Mouse (Mus musculus) brain, embryonic 14.5 days (tissue): Measurements from ENCODE around the gene 4933405L10Rik. TPM values are rescaled to one million over a fixed set of nuclear protein-coding genes. Genes with fewer than 3 reads are reported as not detected.

Experiments
- DNase-seq: peaks from one replicate; pipeline ENCODE4 v3.0.0-alpha.2; 2011; ENCODE audit warnings: low read depth
- CTCF ChIP-seq: fragments of 200-500 bp; IDR thresholded peaks from 2 replicates; pipeline ENCODE4 v1.5.1; 2012; ENCODE audit warnings: inconsistent platforms, mild to moderate bottlenecking, moderate library complexity, borderline replicate concordance; ENCODE audit not compliant: insufficient read depth, insufficient read length; ENCODE audit errors: extremely low read depth
- POLR2A ChIP-seq: fragments of 200-500 bp; IDR thresholded peaks from 2 replicates; pipeline ENCODE4 v1.6.1; 2012; ENCODE audit warnings: mild to moderate bottlenecking, inconsistent platforms, borderline replicate concordance; ENCODE audit not compliant: poor library complexity, insufficient read depth, insufficient read length, severe bottlenecking; ENCODE audit errors: extremely low read depth
- polyA plus RNA-seq: library from polyadenylated mRNA; depleted of rRNA; stranded (reverse); fragments of >200 nt; gene quantifications from 2 replicates; pipeline ENCODE4 v1.2.3, GENCODE M21; 2012

4933405L10Rik gene
- polyA plus RNA-seq, 1 experiment, result not detected

DNA sequence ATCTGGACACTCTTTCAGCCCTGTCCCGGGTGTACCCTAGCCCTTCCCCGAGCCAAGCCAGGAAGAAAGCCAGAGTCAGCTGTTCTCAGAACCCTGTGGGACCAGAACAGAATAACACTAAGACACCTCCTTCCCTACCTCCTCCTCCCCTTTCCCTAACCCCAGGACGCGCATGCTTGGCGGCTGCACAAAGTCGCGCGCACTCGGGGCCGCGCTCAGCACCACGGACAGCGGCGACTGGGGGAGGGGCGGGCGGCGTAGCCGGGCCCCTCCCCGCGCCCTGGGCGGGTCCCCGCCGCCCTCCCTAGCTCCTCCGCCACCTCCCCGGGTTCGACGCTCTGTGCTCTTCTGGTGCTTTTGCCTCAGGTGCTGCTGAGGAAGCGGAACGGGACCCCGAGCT, 13.8 kb upstream of the 4933405L10Rik start:
- DNase-seq, result peak; percentile 84
- TF ChIP-seq CTCF, result no peak
- no peak for TF ChIP-seq POLR2A

DNA sequence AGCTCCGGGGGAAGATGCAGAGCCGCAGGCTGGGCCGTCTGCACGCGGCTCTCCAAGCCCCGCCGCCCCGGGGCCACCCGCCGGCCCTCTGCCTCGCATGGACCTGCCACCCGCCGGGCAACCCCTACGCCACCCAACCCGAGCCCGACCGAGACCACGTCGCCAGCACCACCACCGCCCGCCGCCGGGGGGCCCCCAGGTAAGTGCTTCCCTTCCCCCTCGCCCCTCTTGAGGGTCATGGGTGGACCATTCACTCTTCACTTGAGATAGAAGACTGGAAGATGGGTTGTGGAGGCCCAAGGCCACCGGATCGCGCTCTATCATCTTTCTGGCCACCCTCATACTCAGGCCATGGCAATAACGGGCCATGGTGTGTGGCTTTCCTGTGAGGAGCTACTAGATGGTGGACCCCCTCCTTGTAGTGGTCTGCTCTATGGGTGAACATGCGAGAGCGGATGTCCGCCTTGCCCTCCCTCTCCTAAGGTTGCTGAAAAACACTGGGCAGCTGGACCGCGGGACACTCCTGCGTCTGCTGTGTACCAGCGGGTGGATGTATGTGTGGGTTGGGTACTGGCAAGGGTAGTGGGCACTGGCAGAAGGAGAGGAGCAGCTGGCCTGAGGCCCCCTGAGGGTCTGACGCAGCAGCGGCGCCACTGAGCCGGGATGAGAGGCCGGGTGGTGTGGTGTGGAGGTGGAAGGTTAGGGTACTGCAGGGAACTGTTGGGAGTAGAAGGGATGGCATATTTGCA, 13.2 kb upstream of the 4933405L10Rik start:
- peak; percentile 48 for DNase-seq
- TF ChIP-seq CTCF (peak; percentile 27; the same call in 1 of the 2 replicates), POLR2A (no peak)

DNA sequence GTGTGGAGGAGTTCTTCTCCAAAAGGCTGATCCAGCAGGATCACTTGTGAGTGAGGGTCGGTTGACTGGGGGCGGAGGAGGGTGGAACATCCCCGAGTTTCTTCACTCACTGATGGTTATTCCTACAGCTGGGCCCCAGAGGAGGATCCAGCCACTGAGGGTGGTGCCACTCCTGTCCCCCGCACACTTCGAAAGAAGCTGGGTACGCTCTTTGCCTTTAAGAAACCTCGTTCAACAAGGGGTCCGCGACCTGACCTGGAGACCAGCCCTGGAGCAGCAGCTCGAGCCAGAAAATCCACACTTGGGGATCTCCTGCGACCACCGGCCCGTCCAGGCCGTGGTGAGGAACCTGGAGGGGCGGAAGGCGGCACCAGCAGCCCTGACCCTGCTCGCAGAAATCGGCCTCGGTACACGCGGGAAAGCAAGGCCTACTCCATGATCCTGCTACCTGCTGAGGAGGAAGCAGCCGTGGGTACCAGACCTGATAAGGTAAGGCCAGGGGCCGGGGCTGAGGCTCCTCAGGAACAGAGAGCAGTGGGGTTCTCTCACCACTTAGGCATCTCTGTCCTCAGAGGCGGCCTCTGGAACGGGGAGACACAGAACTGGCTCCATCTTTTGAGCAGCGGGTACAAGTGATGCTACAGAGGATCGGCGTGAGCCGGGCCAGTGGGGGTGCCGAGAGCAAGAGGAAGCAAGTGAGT, 12.2 kb upstream of the 4933405L10Rik start:
- no peak for DNase-seq
- TF ChIP-seq CTCF (no peak), POLR2A (no peak)

DNA sequence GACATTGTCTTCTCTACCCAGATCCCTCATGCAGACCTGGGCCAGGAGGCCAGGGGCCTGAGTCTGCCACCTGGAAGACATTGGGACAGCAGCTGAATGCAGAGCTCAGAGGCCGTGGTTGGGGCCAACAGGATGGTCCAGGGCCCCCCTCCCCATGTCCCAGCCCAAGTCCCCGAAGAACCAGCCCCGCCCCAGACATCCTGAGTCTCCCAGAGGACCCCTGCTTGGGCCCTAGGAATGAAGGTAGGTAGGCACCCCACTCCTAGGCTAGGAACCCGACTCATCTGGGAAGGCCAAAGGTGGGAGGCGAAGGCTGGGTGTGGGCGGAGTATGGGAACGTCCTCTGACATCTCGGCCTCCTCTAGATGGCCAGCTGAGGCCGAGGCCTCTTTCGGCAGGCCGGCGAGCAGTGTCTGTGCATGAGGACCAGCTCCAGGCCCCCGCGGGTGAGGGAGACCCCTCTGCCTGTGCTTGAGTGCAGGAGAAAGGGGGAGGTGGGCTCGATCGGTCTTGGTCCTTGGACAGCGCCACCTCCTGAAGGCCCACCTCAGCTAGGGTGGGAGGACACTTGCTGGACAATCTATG, 10.2 kb upstream of the 4933405L10Rik start:
- TF ChIP-seq POLR2A (no peak), CTCF (no peak)
- DNase-seq, result no peak

DNA sequence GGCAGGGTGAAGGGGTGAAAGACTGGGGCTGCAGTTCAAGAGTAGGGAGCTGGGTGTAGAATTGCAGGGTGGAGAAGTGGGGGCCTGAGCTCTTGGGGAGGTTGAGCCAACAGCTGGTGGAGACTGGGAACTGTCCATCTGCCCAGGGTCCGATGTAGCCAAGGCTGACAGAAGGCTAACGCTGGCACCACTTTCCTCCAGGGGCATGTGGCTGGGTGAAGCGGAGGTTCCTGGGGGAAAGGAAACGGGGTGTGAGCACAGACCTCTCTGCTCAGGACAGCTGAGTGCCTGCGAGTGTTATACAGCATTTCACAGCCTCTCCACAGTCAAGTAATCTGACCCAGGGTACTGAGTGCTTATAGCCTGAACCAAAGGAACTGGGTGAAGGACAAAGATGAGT, 8.7 kb upstream of the 4933405L10Rik start:
- no peak for DNase-seq
- TF ChIP-seq POLR2A, result no peak
- no peak for TF ChIP-seq CTCF

DNA sequence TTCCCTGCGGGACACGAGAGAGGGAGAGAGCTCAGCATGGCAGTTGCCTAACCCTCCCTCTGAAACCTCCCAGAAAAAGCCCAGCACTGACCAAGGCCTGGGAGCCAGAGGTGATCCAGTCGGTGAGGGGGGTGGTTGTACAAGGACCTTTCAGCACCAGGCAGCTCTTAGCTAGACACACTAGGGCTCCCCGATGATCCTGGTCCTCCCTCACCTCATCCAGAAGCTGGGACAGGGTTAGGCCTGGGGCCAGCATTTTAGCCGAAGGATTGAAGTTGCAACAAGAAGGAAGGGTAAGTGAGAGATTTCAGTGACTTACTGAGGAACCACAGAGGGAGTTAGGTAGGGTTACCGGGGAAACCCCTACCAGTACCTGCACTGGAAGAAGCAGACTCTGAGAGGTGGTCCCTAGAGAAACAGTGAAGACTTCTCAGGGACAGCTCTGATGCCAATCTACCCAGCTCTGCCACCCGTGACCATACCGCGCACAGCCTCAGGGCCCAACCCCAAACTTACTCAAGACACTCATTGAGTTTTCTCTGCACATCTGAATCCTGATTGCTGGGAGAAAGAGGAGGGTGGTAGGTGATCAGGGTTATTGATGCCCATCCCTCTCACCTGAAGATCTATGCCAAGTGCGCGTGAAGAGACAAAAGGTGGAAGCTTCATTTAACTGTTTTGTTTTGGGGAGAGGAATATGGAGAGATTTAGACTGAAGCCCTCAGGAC, 7.8 kb upstream of the 4933405L10Rik start:
- DNase-seq, result no peak
- no peak for TF ChIP-seq POLR2A
- TF ChIP-seq CTCF, result no peak

DNA sequence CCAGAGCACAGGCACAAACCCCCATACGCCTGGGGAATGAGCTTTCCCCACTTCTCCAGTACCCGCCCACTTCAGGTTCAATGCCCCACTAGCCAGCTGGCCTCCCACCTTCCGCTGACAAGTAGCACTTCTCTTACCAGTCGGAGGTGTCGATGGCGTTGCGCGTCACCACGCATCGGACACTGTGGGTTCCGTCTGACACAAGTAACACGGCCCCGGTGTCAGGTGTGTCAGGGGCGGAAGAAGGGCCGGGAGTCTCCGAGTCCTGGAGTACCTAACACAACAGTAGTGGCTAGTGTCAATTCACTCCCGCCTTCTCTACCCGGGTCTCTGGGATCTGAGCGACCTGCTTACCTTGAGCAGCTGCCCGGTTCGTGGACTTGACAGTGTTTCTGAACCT, 6.9 kb upstream of the 4933405L10Rik start:
- no peak for DNase-seq
- TF ChIP-seq CTCF (no peak), POLR2A (no peak)

DNA sequence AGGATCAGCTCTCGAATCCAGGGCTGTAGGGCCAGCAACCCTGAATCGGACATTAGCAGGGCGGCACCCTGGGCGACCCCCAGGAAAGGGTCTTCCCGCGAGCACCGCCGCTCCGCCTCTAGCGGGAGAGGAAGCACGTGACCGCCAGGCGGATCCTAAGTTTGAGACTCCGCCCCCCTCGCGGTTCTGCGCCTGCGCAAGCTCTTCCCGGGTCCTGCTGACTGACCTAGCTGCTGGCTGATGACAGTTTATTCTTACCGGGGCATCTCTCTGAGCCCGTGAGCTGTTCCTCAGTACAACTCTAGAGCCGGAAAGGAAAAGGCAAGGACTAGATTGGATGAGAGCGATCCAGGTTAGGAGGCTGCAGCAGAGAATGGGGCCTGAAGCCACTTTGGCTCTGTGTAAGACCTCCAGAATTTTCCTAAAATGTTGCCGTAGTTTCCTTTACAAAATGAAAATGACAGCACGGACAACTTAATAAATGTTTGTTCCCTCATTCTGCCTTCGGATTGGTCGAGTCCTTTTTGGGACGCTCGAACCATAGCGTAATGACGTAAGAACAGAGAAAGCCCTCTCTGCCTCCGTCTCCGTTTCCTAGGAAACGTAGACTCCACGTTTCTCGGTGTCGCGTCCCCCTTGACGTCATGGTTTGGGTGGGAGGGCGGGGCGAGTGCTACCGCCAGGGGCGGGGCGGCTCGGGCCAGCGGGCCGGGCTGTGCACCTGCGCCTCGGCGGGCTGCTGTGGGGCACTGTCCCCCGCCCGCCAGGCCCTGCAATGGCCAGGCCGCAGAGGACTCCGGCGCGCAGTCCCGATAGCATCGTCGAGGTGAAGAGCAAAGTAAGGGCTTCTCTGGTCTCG, 6.3 kb upstream of the 4933405L10Rik start, which contains the start of the genes Acd and Pard6a:
Acd (minus strand) TSS at position 137 of the 859 bp plus-strand sequence.
Pard6a (plus strand) TSS at position 183 of the 859 bp plus-strand sequence.
- TF ChIP-seq POLR2A (peak; percentile 75; the same call in 1 of the 2 replicates), CTCF (no peak)
- DNase-seq, result peak; percentile 98

DNA sequence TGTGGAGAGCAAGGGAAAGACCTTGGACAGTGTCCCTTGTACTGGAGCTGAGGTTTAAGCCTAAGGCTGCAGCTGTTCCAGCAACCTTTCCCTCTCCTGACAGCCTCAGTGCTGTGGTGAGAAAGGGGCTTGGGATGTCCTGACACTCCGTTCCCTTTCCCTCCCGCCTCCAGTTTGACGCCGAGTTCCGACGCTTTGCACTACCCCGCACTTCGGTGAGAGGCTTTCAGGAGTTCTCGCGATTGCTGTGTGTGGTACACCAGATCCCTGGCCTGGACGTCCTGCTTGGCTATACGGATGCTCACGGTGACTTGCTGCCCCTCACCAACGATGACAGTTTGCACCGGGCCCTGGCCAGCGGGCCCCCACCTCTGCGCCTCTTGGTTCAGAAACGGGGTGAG, 5.5 kb upstream of the 4933405L10Rik start:
- DNase-seq, result peak; percentile 19
- TF ChIP-seq CTCF (no peak), POLR2A (no peak)
